Mouse (Mus musculus) forebrain, embryonic 11.5 days (tissue): ENCODE measurements around the gene Sipa1l3. TPM values are rescaled to one million over a fixed set of nuclear protein-coding genes. Genes with fewer than 3 reads are reported as not detected.

Experiments
- ATAC-seq: fragments of 200-750 bp; cut with Nextera tagmentation; replicated peaks from 2 replicates; pipeline ENCODE4 v1.8.0; 2017; ENCODE audit warnings: moderate TSS enrichment; ENCODE audit not compliant: low FRiP score
- DNase-seq: peaks from one replicate; pipeline ENCODE4 v3.0.0-alpha.2; 2017; ENCODE audit warnings: low spot score
- H3K27ac ChIP-seq: fragments of 300-500 bp; sonication (generic); 2 replicates; pipeline ENCODE4 v1.5.1; 2014; ENCODE audit warnings: low read depth, low read length
- H3K27me3 ChIP-seq: fragments of 300-500 bp; sonication (generic); 2 replicates; pipeline ENCODE4 v1.6.1; 2014; ENCODE audit warnings: mild to moderate bottlenecking, low read length, mixed read lengths; ENCODE audit not compliant: control insufficient read depth, insufficient read depth
- H3K36me3 ChIP-seq: fragments of 300-500 bp; sonication (generic); 2 replicates; pipeline ENCODE4 v1.6.1; 2014; ENCODE audit warnings: mild to moderate bottlenecking, low read length, moderate library complexity, mixed read lengths; ENCODE audit not compliant: control insufficient read depth, insufficient read depth
- H3K4me1 ChIP-seq: fragments of 300-500 bp; sonication (generic); replicated peaks from 2 replicates; pipeline ENCODE4 v1.6.1; 2014; ENCODE audit warnings: low read length, mixed read lengths; ENCODE audit not compliant: control insufficient read depth, insufficient read depth
- H3K4me2 ChIP-seq: fragments of 300-500 bp; sonication (generic); 2 replicates; pipeline ENCODE4 v1.6.1; 2014; ENCODE audit warnings: low read depth, mild to moderate bottlenecking, low read length, moderate library complexity, mixed read lengths; ENCODE audit not compliant: severe bottlenecking
- H3K4me3 ChIP-seq: fragments of 300-500 bp; sonication (generic); 2 replicates; pipeline ENCODE4 v1.5.1; 2014; ENCODE audit warnings: low read depth, low read length
- H3K9ac ChIP-seq: fragments of 300-500 bp; sonication (generic); 2 replicates; pipeline ENCODE4 v1.6.1; 2014; ENCODE audit warnings: low read length
- H3K9me3 ChIP-seq: fragments of 300-500 bp; sonication (generic); 2 replicates; pipeline ENCODE4 v1.6.1; 2016; ENCODE audit warnings: low read length, mixed read lengths; ENCODE audit not compliant: control insufficient read depth
- WGBS: fragments of 180-500 bp; shearing (Covaris S2); extraction: QIAGEN DNeasy Blood & Tissue Kit; methylation state at CpG from one replicate; pipeline ENCODE4 v1.1.7; 2014; 5-methylcytosine and 5-hydroxymethylcytosine counted together
- polyA plus RNA-seq: library from polyadenylated mRNA; unstranded; fragments of >200 nt; fragmentation: Nextera tagmentation; extraction: Ambion mirVana; gene quantifications from 2 replicates; pipeline ENCODE4 v1.2.1, GENCODE M21; 2014

Sipa1l3 gene
- polyA plus RNA-seq, 1 experiment from 2014 or later = 15.9 TPM

DNA sequence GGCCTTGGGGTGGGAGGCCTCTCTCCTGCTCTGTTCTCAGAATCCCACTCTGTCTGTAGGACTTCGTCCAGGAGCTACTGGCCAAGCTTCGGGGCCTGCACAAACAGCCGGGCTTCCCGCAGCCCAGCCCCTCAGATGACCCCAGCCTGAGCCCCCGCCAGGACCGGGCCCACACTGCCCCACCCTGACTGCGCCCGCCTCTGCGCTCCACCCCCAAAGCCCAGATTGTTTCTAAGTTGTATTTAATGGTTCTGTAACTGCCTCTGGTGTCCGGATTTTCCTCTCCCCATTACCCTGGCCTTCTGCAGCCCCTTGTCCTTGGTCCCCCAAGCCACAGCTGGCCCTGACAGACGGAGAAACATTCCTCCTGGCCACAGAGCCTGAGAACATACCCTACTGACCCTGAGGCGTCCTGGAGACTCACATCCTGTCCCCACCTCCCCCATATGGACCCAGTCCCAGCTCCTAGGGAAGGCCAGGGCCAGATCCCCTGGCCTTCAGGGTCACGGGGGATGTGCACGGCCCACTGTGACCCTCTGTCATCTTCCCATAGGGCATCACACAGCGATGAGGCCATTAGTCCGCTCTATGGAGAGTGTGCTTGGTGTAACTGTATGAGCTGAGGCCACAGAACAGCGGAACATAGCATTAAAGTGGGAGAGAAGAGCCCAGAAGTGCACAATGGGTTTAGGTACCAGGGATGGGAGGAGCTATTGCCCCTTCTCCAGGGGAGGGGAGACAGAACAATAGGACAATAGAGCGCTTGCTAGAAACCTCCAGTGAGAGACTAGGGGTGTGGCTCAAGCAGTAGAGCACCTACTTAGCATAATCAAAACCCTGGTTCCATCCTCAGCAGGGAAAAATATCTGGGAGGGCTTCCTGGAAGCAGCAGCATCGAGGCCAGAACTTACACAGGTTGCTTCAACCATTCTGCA is 225.0 kb downstream of the Sipa1l3 start:
- no peak for ATAC-seq

DNA sequence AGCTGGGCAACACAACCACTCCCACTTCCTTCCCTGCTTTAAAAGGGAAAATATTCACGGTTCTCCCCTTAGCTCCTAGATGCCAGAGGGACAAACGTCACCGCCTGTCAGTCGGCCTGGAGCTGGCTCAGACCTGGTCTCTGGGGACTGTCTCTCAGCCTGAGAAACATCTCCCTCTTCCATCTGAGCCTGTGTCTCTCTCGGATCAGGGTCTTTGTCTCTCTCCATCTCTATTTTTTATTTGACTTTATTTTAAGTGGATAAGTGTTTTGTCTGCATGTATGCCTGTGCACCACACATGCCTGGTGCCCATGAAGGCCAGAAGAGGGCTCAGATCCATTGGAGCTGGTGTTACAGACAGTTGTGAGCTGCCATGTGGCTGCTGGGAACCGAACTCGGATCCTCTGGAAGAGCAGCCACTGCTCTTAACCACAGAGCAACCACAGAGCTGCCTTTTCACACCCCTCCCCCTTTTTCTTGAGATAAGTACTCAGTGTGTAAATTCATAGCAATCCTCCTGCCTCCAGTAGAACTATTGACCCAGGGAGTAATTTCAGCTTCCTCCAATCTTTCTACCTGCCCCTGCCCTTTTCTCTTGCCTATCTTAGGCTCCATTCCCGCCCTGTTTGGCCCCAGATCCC is 225.9 kb downstream of the Sipa1l3 start:
- Histone ChIP-seq H3K4me1 (peaks cover 17% of the 10 kb centered on the region), H3K9ac (peak overlapping the region; percentile 12; the same call in 1 of the 2 replicates), H3K27me3 (peaks cover 7% of the 10 kb centered on the region), H3K9me3 (no peaks in the 10 kb centered on the region), H3K4me2 (0 out of 2 replicates have a peak overlapping the region, but pooled peaks have one; percentile 27), H3K36me3 (no peaks in the 10 kb centered on the region), H3K4me3 (no peak overlapping the region), H3K27ac (peak overlapping the region; percentile 60)
- no peak; the same call in 1 of the 2 replicates for ATAC-seq
- WGBS = 34% methylated on average over 8 of the region's 8 CpGs
- DNase-seq = no peak

More for the DNA sequence above, 225.0 kb downstream of the Sipa1l3 start:
- Histone ChIP-seq H3K4me2 (no peak overlapping the region), H3K36me3 (no peaks in the 10 kb centered on the region), H3K27ac (peak overlapping the region; percentile 60), H3K4me1 (peaks cover 17% of the 10 kb centered on the region), H3K9ac (peak overlapping the region; percentile 6; the same call in 1 of the 2 replicates), H3K4me3 (no peak overlapping the region), H3K9me3 (no peaks in the 10 kb centered on the region), H3K27me3 (peaks cover 7% of the 10 kb centered on the region)
- no peak for DNase-seq
- WGBS = 30% methylated on average over 18 of the region's 19 CpGs

DNA sequence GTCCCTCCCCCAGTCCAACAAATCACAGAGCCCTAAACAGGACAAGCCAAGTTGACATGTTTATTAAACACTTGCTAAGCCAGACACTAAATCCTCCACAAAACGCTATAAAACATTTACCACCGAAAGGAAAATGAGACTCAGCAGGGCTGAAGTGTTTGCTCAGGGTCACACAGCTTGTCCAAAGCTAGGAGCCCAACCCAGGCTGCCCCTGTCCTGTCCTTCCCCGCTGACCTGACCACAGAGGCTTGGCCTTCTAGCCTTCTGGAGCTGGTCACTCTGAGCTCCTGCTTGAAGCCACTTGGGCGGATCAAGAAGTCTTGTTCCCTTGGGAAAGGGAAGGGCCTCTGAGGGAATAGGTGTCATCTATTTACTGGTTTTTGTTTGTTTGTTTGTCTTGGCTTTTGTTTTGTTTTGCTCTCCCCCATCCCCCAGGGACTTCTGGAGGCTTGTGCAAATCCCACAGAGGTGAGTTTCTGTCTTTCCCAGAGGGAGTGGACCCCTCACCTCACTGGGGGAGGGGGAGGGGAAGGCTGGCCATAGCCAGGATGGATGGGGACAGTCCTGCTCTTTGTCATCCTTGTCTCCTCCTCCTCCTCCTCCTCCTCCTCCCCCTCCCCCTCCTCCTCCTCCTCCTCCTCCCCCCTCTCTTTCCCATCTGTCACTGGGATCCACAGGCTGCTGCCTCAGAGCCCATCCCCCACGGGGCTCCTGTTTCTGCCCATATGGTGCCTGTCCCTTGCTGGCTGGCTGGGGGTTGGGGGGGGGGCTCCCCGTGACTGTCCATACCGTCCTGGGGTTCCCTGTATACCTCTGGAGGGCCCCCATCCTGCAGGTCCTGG is 226.6 kb downstream of the Sipa1l3 start:
- no peaks in the 10 kb centered on the region for H3K36me3 ChIP-seq
- H3K4me3 ChIP-seq = no peak overlapping the region
- peak overlapping the region; percentile 60 for H3K27ac ChIP-seq
- H3K4me2 ChIP-seq = 0 out of 2 replicates have a peak overlapping the region, but pooled peaks have one; percentile 27
- WGBS = 42% methylated on average over 6 of the region's 7 CpGs
- H3K9ac ChIP-seq = peak overlapping the region; percentile 12; the same call in 1 of the 2 replicates
- H3K9me3 ChIP-seq = no peaks in the 10 kb centered on the region
- H3K4me1 ChIP-seq = peaks cover 17% of the 10 kb centered on the region
- H3K27me3 ChIP-seq = peaks cover 9% of the 10 kb centered on the region
- ATAC-seq (peak; percentile 47; the same call in 1 of the 2 replicates), DNase-seq (peak; percentile 76)

DNA sequence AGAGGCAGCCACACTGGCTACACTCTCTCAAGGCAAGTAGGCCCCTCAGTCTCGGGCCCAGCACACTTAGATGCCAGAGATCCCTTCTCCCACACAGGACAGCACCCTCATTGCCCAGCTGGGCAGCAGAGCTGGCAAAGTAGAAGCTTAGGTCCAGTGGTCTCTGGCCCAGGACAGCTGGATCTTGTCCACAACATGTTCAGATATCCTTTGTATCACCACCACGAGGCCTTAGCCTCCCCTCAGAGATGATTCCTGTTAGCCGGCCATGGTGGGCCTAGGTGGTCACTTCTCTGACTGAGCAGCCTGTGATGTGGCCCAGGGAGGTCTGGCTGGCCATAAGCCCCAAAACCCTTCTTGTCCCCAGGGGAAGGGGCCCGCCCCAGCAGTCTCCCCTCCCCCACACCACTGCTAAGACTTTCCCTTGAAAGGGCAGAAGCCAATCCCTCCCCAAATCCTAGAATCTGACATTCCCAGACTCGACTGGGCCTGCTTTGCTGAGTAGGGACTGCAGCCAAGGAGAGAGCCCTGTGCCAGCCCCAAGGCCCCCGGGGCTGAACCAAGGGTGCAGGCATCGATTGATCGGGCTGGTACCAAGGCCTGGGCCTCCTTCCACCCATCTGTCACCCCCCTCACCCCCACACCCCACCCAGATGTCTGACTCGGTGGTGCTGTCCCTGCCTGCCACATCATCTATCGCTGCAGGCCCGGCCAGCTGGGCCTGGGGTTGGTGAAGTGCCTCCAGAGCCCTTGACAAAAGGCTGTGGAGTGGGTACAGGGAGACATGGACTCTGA is 227.6 kb downstream of the Sipa1l3 start:
- no peaks in the 10 kb centered on the region for H3K36me3 ChIP-seq
- H3K4me2 ChIP-seq = no peak overlapping the region
- ATAC-seq (0 out of 2 replicates have a peak, but pooled peaks have one; percentile 3), DNase-seq (no peak)
- H3K27me3 ChIP-seq = peaks cover 9% of the 10 kb centered on the region
- peak overlapping the region; percentile 35 for H3K9ac ChIP-seq
- H3K27ac ChIP-seq = peak overlapping the region; percentile 51
- no peaks in the 10 kb centered on the region for H3K9me3 ChIP-seq
- H3K4me1 ChIP-seq = peaks cover 17% of the 10 kb centered on the region
- 37% methylated on average over 11 of the region's 11 CpGs for WGBS
- no peak overlapping the region for H3K4me3 ChIP-seq

DNA sequence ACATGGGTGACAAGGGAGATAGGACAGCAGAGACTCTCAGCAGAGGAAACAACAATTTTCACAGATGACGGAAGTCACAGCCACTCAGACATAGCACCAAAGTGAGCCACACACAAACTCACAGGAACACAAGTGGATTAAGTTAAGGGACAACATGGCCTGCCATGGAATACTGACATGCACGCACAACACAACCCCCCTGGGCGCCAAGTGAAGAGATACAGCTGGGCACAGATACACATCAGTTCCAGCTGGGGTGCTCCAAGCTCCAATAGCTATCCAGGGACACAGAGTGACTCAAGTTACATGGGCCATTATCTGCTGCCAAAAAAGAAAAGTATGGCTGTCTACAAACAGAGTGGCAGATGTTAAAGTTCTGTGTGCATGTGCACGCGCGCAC is 228.6 kb downstream of the Sipa1l3 start:
- DNase-seq (no peak), ATAC-seq (no peak)
- Histone ChIP-seq H3K9ac (no peak overlapping the region), H3K36me3 (no peaks in the 10 kb centered on the region), H3K9me3 (no peaks in the 10 kb centered on the region), H3K27me3 (peaks cover 9% of the 10 kb centered on the region), H3K27ac (no peak overlapping the region), H3K4me3 (peak overlapping the region; percentile 49), H3K4me1 (peaks cover 17% of the 10 kb centered on the region), H3K4me2 (peak overlapping the region; percentile 91; the same call in 1 of the 2 replicates)
- WGBS = 84% methylated on average over 6 of the region's 6 CpGs

DNA sequence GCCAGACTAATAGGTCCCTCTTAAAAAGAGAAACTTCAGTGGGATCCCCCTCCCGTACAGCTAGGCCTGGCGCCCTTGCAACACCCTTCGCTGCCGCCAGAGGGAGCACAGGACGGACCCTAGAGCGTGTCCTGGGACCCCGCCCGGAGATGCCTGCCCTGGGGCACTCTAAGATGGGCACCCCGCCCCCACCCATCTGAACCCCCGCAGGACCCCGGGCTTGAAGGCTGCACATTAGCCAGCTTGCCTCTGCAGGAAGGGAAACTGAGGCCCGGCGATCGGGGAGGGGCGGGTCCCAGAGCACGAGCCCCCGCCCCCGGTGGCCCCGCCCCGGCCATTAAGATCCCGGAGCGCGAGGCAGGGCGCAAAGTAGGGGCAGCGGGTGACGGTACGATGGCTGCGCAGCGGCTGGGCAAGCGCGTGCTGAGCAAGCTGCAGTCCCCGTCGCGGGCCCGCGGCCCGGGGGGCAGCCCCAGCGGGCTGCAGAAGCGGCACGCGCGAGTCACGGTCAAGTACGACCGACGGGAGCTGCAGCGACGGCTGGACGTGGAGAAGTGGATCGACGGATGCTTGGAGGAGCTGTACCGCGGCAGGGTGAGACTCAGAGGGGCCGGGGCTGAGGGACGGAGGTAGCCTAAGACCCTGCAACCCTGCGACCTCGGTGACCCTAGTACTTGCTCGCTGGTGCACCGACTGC is 229.4 kb downstream of the Sipa1l3 start, which contains the start of gene Ppp1r14a:
Gene Ppp1r14a, plus strand, starts transcription at position 367 of the 697 bp plus-strand sequence.
- H3K27me3 ChIP-seq = peaks cover 9% of the 10 kb centered on the region
- peak within 1 kb of the TSS; percentile 49 for H3K4me3 ChIP-seq
- no peaks in the 10 kb centered on the region for H3K9me3 ChIP-seq
- H3K36me3 ChIP-seq = no peaks in the 10 kb centered on the region
- ATAC-seq = peak; percentile 43; the same call in 1 of the 2 replicates
- peak; percentile 93 for DNase-seq
- no peak within 1 kb of the TSS for H3K27ac ChIP-seq
- H3K9ac ChIP-seq = peak within 1 kb of the TSS; percentile 66
- WGBS = 1% methylated on average over 58 of the region's 59 CpGs
- H3K4me2 ChIP-seq = peak within 1 kb of the TSS; percentile 91
- H3K4me1 ChIP-seq = peaks cover 17% of the 10 kb centered on the region

DNA sequence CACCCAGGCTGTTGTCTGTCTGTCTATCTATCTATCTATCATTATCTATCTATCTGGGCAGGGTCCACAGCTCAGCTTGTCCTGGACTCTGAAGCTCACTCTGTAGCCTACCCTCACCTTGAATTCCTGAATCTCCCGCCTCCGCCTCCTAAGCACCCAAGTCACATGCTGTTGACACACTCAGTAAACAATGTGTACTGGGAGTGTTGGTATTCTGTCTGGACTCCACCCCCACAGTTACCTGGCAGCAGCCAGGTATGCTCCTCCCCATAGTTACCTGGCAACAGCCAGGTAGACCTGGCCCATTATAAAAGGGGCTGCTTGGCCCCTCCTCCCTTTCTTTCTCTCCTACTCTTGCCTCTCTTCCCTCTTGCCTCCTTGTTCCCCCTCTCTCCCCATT is 230.4 kb downstream of the Sipa1l3 start:
- Histone ChIP-seq H3K4me2 (no peak overlapping the region), H3K9ac (no peak overlapping the region), H3K36me3 (no peaks in the 10 kb centered on the region), H3K9me3 (no peaks in the 10 kb centered on the region), H3K4me3 (no peak overlapping the region), H3K4me1 (peaks cover 13% of the 10 kb centered on the region), H3K27me3 (peaks cover 9% of the 10 kb centered on the region), H3K27ac (no peak overlapping the region)
- no peak for DNase-seq
- 84% methylated on average over 2 of the region's 2 CpGs for WGBS
- no peak for ATAC-seq
